Mouse (Mus musculus): ENCODE data around the gene Rcsd1. TPM values are rescaled to one million over a fixed set of nuclear protein-coding genes. Genes with fewer than 3 reads are reported as not detected.
"Not testable (repeated sequence)": the region's sequence is repeated elsewhere in the genome, so short reads cannot be mapped to it uniquely, and the experiment has no call there.

The Rcsd1 gene
- total RNA-seq, 2 experiments from 2014 or later: 89.6 to 103 TPM

DNA sequence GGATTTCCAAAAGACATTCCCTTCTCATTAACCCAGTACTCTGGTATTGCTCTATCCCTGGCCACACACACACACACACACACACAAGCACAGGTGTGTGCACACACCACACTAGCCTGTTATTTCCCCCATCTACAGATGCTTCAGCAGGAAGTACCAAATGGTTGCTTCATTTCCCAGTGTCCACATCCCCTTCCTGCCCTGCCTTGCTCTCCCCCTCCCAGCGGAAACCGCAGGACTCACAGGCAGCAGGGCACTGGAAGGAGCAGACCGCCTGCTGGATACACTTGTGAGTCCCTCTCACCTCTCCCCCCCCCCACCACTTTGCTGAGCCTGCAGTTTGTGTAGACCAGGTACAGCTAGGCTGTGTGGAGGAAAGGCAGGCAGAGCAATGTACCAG lies 18.0 kb downstream of the Rcsd1 start:
- DNase-seq (ENCODE audit: low spot score): no peak

DNA sequence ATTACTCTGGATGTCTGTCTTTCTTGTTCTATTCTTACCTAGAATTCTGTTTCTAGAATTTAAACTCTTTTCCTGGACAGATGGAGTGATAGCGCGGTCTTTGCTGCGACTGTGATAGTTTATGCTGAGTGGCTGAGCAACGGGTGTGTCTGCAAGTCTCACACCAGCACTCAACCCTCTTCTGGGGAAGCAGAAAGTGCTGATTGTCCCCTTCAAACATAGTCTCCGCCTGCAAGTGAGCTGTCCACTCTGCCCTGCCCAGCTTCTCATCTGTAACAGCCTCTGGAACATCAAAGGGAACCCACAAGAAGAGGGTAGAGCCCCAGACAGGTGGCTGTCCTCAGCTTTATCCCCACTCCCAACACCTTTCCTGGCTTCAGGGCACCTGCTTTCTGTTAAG lies 19.7 kb downstream of the Rcsd1 start:
- no peak for DNase-seq (ENCODE audit: low spot score)

DNA sequence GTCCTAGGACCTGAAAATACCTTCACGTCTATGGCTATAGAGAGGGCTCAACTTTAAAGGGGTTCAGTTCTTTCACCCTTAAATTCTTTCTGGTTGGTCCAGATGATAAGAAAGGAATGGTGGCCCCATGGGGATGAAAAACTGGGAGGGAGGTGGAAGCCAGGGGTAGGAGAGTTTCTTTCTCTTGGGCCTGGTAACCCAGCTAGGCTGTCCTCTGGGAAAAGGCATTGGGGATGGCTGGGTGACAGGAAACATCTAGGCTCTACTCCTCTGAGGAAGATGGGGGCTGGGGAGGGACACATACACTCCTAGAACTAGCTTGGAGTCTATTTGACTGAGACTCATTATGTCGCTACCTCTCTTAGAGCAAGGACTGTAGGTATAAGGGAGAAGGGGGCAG lies 21.7 kb downstream of the Rcsd1 start:
- no peak for DNase-seq (ENCODE audit: low spot score)

DNA sequence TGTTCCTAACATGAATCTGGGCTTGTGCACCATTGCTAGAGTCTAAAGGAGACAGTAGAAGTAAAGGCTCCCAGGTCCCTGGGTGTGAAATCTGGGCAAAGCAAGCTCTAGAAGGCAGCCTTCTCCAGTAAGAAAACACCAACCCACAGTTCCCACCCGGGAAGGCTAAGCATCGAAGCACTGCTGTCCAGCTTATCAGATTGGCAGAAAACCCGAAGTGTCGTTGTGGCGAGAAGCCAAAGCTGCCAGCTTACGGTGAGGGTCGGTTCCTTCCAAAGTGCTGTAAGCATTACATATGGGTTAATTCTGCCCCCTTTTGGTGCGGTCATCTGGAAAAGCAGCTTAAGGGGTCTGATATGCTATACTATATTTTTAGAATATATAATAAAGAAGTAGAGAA lies 22.6 kb downstream of the Rcsd1 start:
- DNase-seq (ENCODE audit: low spot score): no peak

DNA sequence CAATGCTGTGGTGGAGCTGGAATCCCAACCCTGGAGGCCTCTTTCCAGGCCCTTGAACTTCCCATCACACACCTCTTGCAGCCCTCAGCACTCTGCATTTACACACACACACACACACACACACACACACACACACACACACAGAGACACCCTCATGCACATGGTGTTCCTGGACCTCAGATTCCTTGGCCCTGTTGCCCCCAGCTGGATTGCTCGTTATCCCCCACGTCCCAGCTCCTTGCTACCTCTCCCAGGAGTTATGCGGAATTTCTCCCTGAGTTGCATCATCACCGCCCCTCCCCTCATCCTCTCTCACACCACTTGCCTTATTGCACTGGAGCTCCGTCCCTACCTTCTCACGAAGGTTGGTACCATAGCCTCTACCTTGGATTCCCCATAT lies 23.2 kb downstream of the Rcsd1 start:
- no peak for DNase-seq (ENCODE audit: low spot score)

DNA sequence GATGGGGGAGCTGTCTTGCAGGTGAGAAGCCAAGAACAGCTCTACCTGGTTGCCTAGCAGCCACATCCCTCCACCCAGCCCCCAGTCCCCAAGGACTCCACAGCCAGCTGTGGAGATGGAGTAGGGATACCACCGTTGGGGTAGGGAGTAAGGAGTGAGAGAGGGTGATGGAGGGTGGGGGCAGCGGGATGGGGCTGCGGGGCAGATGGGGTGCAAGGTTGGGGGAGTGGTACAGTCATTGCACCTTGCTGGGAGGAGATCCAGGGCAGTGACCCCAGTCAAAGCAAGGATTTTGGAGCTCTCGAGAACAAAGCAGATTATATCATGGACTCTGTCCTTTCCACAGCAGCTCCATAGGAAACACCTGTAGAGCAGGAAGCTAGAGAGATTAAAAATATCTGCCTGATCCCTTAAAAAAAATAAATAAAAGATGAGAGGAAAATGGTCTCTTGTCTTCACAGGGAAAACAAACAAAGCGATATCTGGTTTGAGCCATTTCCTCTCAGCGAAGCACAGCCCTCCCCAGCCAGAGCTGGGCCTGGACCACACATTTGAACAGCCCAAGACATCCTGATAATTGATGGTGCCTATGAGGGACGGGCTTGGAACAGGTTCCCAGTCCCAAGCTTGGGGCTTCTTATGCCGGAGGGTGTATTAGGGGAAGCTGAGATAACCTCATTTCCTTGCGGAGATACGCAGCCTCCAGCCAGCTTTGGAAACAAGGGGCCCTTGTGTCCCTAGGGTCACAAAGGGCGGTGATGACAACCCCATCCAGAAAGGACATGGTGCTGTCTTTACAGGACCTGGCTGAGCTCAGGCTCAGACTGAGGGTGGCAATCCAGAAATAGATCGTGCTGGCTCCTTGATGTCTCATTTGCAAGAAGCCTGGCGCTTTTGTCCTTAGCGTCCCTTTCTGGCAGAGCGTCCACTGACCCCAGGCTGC lies 25.0 kb downstream of the Rcsd1 start:
- DNase-seq (ENCODE audit: low spot score): peak; percentile 68

DNA sequence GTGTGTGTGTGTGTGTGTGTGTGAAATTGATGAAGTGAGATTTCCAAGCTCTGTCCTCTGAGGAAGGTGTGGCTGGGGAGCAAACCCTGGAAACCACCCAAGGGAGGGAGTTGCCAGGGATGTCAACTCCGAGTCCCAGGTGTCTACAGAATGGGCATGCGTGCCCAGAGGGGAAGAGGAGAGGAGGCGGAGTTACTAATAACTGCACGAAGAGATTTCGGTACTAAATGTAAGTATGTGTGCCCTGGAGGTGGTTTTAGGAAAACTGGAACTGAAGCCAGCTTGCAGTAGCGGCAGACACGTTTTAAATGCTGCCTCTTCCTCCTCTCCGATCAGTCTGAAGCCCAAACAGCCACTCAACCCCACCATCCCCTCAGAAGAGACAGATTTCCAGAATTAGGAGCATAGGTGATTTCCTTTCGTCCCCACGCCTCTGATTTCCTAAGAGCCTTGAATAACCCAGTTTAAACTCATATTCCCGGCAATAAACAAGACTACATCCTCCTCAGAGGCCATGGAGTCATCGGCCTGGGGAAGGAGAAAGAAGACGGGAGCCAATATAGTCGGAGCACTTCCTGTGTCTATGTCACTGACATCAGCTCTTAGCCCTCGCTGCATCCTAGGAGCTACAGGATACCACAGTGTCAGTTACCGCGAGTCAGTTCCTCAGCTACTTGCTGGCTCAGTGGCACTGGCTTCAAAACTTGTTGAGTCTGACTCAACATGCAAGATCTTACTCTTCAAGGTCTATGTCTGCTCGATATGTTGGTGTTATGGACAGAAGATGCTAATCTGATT lies 27.3 kb downstream of the Rcsd1 start:
- DNase-seq (ENCODE audit: low spot score): no peak

DNA sequence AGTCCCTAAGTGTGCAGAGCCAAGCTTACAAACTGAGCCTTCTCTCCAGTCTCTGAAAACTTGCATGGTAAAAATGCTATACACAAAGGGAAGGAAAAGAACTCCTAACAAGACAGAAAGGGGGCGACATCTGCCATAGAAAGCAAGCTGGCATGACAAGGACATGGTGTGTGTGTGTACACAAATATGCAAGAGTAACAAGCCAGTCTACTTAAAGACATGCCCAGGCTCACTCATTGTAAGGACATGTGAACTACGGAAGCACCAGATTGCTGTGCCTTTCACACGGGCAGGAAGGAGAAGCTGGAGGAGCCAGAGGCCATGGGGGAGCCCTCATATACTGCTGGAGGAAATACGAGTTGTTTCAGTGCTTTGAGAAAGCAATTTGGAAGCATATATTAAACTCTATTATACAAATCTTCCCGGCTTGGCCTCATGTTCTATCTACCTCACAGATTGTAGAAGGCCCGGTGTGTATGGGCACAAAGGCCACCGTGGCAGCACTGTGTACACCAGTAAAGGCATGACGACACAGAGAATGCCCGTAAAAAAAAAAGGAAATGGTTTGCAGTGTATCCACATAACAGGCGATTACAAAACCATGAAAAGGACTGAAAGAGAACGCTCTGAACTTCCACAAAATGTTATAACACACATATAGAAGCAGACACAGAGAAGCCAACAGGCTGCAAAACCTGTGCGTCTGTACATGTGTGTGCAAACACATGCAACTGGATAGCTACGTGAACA lies 28.3 kb downstream of the Rcsd1 start:
- DNase-seq (ENCODE audit: low spot score): no peak

DNA sequence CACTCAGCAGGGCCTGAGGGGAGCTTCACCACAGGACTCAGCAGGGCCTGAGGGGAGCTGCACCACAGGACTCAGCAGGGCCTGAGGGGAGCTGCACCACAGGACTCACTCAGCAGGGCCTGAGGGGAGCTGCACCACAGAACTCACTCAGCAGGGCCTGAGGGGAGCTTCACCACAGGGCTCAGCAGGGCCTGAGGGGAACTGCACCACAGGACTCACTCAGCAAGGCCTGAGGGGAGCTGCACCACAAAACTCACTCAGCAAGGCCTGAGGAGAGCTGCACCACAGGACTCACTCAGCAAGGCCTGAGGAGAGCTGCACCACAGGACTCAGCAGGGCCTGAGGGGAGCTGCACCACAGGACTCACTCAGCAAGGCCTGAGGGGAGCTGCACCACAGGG lies 29.5 kb downstream of the Rcsd1 start:
- not testable (repeated sequence) for DNase-seq (ENCODE audit: low spot score)

DNA sequence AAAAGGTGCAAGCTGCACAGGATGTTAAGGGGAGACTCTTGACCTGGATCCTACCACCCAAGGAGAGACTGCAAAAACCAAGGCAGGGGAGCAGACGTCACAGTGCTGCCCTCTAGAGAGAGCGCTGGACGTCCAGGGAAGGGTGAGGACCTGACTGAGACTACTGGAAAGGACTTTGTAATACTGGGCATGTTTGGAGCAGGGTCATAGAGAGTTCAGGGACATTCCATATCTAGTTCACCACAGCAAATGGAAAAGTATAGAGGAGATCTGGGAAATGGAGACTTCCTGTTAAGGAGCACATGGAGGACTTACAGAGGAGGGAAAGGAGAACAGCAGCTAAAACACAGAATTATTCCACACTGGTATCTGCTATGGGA lies 29.9 kb downstream of the Rcsd1 start:
- DNase-seq (ENCODE audit: low spot score): no peak

DNA sequence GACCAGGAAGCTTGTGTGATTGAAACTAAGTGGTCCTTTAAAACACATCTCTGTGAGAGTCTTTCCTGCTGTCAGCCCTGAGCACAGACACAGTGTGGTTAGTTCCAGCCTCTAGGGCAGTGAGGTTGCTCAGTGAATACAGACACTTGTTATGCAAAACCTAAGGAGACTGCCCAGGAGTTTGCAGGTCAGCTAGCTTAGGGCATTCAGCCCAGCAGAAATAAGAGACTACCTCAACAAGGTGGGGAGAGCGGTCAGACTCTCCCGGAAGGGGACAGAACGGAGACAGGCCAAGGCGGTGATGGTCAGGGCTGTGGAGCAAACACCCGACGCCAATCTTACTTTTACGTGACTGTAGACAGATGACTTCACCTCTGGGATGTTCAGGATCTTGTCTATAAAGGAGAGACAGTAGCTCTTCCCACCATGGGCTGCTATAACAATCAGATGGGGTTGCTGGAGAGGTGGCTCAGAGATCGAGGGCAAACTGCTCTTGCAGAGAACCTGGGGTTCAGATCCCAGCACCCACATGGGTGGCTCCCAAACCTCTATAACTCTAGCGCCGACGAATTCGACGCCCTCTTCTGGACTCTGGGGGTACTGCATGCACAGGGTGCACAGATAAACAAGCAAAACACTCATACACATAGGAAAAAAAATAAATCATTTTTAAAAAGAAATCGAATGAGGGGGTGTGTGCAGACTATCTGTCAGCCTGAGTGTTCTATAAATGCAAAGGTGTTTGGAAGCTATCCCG lies 30.5 kb downstream of the Rcsd1 start:
- peak; percentile 65 for DNase-seq (ENCODE audit: low spot score)

DNA sequence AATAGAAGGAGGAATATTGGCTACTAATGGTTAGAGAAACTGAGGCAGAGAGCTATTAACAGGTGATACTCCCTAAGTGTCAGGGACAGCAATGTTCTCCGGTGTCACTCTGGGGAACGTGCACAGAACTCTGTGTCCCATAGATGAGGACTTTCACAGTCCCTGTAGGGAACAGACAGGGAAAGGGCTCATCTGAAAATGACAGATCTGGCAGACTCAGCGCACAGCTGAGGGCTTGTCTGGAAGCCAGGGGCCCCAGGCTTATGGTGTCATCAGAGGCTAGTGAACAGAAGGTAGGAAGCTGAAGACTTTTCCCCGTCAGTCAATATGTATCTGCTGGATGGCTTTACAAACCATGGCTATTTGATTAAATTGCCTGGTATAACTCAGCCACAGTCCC lies 32.0 kb downstream of the Rcsd1 start:
- peak; percentile 83 for DNase-seq (ENCODE audit: low spot score)

DNA sequence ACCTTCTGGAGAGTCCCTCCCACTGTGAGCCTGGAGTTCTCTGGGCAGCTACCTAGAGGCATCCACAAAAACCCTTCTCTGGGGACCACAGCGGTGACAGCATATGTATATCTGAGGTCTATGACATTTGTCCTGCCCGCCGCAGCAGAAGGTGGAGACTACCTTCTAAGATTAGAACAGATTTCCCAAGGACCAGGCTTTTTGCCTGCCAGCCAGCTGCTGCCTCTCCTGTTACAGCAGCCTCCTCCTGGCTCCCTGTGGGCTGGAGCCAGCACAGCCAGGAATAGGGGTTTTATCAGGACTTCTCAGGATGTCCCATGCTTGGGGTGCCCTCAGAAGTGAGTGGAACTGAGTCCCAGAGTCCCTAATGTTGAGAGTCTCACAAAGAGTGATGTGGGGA lies 32.6 kb downstream of the Rcsd1 start:
- DNase-seq (ENCODE audit: low spot score): peak; percentile 83

DNA sequence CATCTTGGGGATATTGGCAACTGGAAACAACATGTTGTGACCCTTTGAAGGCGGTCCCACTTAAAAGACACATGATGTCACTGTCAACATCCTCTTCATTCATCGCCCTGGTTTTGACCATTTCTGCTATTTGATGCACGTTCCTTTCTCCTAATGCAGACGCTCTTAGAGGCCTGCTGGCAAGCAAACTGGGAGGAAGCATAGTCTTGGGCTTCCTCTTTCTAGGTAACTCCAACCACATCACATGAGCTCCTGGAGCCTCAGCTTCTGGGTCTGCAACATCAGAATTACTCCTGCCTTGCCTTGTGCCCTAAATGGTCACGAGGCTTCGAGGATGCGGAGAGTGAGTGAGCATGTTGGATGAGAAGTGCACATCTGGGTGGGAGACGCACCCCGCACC lies 34.4 kb downstream of the Rcsd1 start:
- DNase-seq (ENCODE audit: low spot score): no peak

DNA sequence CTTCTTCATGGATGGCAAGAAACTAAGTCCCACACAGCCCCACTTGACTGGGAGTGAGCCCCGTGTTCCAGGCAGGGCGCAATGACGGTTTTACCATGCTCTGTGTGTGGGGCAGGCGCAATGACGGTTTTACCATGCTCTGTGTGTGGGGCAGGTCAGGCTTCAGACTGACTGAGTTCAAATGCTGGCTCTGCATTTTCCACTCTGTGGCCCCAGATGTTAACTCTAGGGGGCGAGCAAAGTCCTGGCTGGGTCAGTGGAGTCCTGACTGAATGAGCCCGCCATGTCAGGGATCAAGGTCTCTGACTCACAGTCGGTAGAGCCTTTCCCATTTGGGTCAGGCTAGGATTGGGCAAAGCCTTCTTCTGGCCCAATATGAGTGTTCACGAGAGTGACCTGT lies 37.2 kb downstream of the Rcsd1 start:
- no peak for DNase-seq (ENCODE audit: low spot score)

DNA sequence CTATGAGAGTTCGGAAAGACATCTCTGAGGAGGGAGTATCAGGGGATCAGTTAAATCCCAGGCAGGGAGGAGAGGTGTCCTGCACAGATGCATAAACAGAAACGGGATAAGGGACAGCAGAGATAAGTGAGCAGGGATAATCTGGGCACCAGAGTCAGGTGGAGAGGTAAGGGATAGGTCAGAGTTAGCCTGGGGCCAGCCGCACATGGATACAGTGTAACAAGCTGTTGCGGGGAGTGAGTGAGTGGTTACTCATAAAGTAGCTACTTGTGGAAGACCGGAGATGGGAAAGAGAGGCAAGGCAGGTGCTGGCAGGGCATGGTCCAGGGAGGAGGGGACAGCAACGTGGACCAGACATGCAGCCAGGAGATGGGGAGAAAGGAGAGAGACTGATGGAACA lies 39.5 kb downstream of the Rcsd1 start:
- peak; percentile 48 for DNase-seq (ENCODE audit: low spot score)

DNA sequence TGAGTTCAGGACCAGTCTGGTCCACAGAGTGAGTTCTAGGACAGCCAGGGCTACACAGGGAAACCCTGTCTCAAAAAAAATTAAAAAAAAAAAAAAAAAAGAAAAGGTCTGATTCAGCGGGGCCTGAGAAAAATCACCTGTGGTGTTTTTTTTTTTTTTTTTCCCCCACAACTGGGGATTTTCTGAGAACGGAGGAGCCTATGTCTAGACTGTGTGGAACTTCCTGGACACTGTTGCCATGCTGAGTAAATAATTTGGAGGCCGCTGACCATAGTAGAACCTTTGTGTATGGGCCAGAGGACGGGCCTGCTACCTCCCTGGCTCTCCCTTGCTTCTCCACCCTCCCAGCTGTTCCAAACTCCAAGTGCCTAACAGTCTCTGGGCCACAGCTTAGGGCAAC lies 40.7 kb downstream of the Rcsd1 start:
- no peak for DNase-seq (ENCODE audit: low spot score)

DNA sequence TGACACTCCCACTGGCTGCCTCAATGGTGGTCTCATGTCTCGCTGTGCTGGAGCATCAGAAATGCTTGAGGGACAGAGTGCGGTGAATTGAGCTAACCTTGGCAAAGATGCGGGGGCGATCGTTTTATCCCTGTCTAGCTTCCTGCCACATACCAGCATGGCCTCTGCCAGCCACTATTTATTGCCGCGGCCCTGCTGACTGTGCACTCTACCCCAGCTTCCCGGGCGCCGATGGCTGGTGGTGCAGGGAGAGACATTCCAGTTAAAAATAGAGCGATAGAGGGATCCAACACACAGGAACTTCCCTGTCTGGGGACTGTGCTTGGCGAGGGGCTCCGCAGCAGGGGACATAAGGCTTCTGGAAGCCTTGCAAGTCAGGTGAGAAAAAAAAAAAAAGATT lies 42.2 kb downstream of the Rcsd1 start:
- peak; percentile 80 for DNase-seq (ENCODE audit: low spot score)

DNA sequence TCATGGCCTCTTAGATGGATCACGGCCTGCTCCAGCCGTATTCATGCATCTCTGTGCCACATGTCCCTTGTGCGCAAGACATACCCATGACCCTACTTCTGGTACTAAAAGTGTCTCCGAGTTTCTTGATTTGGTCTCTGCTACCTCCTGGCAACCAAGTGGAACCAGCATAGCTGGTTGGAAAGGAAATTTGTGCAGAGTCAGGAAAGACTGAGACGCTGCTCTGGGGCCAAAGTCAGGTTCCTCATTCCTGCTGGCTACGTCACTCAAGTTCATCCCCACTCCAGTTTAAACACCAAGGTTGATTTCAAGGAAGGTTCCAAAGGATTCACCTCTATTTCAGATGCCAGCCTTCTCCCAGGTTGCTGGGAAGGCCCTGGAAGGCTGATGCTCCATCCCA lies 42.6 kb downstream of the Rcsd1 start:
- DNase-seq (ENCODE audit: low spot score): peak; percentile 14

DNA sequence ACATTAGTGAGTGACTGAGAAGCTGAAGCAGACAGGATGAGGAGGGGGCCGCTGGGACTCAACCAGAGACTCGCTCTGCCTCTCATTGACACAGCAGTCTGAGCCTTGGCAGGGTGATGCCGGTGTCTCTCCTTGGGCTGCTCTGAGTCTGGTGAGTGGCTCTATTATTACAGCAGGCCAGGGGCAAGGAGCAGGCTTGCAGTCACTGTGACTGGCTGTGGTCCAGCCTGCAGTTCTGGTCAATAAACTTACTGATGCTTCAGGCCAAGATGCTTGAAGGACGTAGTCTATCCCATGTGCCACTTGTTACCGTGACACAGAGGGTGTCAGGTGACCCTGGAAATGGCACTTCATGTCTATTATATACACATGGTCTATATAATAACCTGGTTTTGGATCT lies 43.8 kb downstream of the Rcsd1 start:
- no peak for DNase-seq (ENCODE audit: low spot score)

DNA sequence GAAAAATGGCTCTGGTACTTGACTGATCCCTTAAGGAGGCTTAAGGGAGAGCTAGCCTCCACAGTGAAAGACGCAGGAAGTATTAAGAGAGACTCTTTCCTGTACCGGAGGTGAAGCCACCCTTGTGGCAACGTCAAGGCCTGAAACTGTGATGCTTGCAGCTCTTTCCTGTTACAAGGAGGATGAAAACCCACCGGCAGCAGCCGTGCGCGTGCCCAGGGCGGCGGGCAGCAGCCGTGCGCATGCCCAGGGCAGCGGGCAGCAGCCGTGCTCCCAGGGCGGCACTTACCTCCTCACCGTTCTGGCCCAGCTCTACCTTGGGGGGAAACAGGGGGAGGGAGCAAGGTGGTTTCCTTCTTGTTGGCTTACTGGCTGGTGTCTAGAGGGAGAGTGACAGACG lies 46.3 kb downstream of the Rcsd1 start:
- no peak for DNase-seq (ENCODE audit: low spot score)
